Mouse (Mus musculus): ENCODE results near the gene Plekhf1.

The Plekhf1 gene

DNA sequence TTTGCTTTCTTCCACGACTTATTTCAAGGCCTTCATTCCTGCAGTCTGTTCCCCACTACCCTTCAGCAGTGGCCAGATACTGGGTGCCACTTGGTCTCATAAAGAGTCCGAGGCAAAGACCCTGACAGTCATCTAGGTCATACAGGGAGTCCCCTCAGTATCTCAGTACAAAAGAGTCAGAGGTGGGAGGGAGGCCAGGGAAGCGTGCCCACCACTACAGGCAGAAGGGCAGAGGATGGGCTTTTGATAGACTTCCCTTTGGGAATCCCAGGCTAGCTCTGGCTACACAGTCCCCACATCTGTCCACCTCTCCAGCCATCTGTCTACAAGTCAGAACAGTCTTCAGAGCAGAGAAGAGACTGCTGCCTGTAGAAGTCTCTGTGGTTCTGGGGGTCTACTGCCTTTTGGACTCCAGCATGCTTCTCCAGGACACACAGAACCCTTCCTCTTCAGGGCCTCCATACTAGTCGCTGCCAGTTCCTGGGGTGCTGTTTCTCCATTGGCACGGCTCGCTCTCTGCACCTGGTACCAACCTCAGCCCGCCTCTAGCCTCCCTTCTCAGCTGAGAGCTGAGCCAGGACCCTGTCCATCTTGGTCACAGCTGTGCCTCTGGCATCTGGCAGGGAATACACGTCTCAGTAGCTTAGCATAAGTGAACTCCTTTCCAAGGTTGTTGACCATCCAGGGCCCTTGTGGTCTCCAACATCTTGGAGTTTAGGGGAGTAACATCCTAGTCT lies 9.0 kb downstream of the Plekhf1 start:
- no peak for DNase-seq

DNA sequence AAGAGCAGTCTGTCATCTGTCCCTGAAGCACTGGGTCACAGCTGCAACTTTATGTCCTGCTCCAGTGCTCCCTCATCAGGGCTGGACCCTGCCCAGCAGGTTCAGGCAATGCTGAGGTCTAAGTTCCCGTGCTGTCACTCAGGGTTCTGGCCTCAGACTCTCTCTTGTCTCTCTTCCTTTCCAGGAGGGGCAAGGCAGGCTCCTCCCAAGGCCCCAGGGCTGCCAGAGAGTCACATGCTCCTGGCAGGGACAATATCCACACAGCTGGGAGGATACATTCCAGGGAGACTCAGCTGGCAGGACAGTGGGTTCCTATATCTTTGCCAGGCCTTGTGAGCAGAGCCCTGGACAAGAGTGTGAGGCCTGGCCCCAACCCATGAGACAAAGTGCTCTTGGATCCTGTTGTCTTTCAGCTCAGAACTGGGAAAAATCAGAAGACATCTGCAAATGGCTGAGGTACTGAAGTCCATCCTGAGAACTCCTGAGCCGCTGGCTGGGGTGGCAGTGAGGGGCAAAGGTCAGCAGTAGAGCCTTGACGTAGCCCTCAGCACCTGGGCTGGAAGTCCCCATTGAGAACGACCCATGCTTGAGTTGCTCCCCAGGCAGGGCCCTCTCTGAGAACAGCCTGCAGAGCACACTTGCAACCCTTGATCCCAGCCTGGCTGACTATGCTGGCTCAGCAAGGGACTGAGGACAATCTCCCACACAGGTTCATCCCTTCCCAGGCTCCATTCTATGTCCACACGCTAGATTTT lies 10.2 kb downstream of the Plekhf1 start:
- peak; percentile 76 to 81 for DNase-seq

DNA sequence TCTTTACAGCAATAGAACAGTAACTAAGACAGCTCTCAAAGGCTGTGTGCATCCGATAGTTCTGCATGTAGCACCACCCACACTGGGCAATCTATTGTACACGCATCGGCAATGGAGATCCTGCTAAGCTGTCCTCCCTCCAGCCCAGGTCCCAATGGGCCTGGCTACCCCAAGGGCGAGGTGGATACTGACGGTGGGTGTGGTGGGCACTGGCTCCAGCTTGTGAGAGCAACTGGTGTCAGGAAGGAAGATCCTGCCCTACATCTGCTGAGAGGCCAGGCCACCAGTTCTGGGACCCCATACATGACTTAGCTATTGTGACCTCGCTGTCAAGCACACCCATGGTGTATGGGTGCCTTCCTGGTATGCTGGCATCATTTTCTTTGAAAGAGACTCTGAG lies 12.1 kb downstream of the Plekhf1 start:
- DNase-seq = no peak

DNA sequence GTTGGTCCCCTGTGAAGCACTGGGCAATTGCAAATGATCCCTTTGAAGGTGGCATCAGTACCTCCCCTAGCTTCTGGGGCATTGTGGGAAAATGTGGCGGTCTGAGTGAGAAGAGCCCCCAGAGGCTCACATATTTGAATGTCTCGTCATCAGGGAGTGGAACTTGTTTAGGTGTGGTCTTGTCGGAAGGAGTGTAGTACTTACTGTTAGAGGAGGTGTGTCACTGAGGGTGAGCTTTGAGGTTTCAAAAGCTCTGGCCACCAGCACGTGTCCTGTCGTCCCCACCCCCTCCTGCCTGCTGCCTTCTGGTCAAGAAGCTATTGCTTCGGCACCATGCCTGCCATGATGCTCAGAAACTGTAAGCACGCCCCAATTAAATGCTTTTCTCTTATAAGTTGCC lies 12.5 kb downstream of the Plekhf1 start:
- DNase-seq = no peak

DNA sequence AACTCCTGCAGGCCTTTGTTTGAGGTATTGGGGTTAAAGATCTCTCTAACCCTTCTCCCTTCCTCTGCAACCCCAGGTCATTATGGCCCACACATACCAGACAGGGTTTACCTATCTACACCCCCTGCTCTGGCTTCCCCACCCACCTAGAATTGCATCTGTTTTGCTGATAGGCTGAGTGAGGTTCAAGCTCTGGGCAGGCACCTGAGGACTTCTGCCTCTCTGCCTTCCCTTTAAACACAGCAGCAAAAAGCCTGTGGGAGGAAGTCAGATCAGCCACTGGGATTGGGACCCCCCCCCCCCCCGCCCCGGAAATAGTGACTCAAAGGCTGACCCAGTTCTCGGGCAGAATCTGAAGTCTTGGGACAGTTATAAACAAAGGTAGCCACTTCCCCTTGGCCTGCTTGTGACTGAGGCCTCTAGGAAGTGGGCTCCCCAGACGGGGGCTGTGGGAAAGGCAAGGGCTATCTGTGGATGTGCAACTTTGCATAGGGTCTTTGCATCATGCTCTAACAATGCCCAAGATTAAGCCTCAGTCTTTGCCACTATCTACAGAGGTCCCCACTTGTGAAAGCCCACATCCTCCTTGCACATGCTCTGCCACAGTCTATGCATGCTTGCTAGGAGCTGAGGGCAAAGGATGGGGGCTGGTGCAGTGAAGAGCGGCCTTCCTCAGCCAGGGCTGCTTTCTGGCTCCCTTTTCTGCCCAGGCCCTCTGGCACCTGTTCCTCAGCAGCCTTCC lies 13.2 kb downstream of the Plekhf1 start:
- DNase-seq = no peak

DNA sequence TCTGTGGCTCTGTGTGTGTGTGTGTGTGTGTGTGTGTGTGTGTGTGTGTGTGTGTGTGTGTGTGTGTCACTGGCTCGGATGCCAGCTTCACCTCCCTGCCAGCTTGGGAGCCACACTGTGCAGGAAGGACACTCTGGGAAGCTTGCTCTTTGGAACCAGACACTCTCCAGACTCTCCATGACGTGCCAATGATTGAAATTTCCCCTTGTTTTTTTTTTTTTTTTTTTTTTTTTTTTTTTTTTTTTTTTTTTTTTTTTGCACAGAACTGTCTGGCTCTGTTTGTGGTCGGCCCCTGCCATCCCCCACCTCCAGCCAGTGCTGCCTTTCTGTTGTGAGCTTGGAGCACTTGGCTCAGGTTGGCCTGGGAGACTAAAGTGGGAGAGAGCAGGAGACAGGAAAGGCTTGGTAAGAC lies 15.2 kb downstream of the Plekhf1 start:
- no peak for DNase-seq

DNA sequence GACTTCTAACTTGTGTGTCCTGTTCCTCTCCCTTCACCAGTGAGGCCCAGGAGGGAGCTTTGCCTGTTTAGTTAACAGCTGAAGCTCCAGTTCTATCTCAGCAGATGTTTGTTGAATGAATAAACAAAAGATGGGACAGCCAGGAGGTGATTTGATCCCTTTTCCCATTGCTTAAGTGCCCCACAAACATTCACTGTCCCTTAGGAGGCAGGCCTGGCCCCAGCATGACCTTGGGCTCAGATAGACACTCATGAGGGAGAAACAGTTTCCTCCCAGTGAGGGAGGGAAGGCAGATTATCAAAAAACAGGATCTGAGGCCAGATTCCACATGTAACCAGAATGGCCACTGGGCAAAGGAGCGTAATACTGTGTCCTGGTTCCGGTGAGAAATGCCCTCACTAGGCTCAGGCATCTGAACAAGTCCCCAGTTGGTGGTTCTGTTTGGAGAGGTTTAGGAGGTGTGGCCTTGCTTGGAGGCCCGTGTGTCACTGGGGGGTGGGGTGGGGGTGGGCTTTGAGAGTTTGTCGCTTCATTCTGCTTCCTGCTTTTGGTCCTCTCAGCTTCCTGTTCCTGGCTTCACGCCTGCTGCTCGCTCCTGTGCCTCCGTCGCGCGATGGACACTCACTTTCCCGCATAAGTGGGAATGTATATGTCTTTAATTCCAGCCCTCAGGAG lies 18.2 kb downstream of the Plekhf1 start:
- DNase-seq = no peak

DNA sequence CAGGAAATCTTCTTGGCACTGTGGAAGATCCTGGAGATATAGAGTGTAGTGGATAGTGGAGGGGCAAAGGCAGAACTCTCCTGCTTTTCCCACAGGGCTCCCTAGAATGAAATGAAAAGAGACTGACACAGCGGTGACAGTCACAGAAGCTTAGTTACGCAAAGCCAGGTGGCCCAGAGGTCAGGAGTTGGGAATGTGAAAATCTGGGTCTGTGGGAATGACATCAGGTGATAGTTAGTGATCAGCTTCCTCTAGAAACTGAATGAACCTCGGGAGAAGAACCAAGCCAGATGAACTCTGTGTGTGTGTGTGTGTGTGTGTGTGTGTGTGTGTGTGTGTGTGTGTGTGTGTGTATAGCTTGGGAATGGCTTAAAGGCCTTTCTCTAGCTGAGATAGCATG lies 18.8 kb downstream of the Plekhf1 start:
- no peak for DNase-seq

DNA sequence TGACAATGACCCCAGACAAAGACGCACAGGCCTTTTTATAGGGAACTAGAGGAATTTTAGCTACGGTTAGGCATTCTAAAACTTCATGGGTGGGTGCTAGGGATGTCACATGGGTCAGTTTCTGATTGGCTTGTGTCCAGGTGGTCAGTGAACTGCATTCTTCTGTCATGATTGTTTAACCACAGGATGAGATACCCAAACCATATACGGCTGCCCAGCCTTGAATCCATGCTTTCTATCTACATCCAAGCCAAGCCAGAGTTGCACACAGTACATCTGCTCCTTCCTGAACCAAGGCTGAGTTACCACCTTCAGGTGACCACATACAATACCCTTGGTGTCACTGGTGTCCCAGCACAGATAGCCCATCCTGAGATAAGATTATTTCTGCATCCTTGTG lies 21.3 kb downstream of the Plekhf1 start:
- no peak for DNase-seq

DNA sequence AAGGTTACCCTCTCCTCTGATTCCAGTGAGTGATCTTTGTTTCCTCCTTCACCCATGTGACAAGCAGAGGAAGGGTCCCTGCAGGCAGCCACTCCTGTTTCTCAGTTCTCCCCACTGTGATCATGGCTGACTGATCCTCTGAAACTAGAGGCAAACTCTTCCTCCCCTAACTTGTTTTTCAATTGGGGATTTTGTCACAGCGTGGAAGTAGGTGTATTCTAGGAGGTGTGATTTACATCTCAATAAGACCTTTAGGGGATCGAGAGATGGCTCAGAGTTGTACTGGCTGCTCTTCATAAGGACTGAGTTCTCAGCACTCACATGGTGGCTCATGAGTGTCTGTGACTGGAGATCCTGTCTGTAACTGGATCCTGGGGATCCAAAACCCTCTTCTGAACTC lies 22.0 kb downstream of the Plekhf1 start:
- no peak for DNase-seq

DNA sequence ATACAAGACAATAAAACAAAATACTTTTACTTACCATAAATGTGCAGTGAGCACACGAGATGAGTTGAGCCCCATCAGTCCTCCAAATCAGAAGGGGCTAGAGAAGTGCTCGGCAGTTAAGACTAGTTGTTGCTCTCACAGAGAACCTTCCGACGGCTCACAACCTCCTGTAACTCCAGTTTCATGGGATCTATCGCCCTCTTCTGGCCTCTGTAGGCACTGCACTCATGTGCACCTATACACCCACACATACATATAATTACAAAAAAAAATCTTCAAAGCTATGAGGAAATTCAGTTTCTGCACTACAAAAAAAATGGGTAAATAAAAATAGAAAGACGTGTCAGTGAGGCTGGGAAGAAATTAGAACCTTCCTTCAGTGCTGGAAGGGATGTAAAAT lies 23.5 kb downstream of the Plekhf1 start:
- DNase-seq = no peak

DNA sequence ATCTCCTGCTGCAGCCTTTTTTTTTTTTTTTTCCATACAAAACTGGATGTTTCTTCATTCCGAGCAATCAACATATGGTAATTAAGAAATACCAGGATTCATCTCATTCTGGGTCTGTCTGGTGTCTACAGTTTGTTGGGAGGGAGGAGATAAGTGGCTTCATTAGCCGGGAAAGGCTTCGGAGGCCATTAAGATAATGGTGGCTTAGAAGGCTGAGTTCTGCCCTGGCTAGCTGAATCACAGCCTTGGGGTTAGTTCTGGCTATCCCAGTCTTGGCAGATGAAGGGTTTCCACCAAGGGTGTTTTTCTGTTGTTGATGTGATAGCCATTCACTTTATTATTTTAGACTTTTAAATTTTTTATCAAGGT lies 26.5 kb downstream of the Plekhf1 start:
- DNase-seq = no peak

DNA sequence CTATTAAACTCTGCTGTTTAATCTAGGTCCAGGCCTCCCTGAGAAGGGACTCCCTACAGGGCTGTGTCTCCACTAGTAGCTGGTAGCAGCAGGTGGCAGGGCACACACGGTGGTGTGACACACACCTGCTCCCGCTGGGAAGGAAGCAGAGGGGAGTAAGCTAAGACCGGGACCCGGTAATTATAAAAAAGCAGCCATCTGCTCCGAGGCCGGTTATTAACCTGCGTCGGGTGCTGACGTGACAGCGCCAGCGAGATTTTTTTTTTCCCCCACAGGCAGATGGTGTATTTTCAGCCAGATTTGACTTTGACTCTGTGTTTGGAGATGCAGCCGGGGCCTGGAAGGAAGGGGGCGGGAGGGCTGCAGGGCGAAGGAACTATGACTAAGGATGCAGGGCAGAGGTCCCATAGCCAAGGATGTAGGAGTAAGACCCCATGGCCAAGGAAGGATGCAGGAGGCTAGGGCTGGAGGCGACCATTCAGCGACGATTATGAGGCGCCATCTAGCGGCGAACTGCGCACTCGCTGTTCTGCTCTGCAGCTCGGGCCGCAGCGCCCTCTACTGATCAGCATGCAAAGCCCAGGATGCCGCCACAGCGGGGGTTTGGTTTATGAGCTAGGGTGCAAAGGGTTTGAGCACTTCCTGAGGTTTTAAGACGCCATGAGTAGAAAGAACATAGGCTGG lies 27.1 kb downstream of the Plekhf1 start:
- peak; percentile 73 to 81 for DNase-seq

DNA sequence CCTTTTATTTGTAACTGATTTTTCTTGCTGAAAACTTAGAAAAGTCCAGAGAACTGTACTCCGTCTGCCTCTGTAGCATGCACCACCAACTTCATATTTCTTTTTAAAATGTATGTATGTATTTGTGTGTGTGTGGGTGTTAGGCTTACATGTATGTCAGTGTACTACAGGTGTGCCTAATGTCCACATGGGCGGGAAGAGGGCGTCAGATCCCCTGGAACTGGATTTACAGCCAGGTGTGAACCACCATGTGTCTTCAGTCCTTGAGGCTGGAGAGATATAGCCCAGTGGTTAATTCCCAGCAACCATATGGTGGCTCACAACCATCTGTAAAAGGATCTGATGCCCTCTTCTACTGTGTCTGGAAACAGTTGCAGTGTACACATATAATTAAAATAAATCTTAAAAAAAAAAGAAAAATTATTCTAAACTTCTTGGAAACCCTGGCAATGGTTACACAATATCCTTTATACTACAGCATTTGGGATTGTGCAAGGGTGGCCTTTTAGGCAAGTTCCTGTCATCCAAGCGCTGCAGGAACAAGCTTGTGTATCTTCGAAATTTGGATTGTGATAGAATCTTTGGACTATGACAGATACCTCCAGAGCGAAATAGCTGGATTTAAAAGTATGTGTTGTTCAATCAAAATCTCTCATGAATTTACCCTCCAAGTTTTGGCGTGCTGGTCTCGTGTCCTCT lies 27.8 kb downstream of the Plekhf1 start:
- no peak for DNase-seq

DNA sequence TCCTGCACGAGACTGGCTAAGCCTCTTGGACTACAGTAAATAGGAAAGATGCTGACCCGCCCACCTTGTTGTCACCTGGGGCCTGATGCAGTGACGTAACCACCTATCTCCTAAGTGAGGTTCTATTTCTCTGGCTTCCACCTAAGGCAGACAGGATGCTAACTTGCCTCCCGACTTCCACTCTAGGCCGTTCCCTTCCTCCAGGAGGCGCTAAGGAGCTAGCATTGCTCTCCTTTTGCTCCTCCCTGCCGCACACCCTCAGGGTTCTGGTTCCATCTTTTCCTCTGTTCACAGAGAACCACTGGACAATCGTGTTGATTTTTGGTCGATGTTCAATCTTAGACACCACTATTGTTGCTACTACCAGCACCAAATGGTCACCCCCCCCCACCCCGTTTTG lies 36.2 kb downstream of the Plekhf1 start:
- no peak for DNase-seq

DNA sequence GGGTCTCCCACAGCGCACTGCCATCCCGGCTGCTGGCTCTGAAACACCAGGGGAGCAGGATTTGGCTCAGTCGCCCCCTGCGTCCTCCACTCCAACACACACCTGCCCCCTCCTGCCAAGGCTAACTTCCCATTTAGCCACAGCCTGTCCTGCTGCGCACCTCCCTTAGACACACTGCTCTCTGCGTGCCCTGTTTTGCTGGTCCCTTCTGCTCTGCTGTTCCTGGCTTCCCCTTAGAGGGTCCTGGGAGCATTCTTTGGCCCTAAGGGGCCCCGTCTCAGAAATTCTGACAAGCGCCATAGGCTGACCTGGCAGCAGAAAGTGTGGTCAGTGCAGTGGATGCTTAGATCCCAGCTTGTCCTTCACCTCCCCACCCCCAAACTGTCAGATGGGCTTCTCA lies 36.7 kb downstream of the Plekhf1 start:
- DNase-seq = no peak

DNA sequence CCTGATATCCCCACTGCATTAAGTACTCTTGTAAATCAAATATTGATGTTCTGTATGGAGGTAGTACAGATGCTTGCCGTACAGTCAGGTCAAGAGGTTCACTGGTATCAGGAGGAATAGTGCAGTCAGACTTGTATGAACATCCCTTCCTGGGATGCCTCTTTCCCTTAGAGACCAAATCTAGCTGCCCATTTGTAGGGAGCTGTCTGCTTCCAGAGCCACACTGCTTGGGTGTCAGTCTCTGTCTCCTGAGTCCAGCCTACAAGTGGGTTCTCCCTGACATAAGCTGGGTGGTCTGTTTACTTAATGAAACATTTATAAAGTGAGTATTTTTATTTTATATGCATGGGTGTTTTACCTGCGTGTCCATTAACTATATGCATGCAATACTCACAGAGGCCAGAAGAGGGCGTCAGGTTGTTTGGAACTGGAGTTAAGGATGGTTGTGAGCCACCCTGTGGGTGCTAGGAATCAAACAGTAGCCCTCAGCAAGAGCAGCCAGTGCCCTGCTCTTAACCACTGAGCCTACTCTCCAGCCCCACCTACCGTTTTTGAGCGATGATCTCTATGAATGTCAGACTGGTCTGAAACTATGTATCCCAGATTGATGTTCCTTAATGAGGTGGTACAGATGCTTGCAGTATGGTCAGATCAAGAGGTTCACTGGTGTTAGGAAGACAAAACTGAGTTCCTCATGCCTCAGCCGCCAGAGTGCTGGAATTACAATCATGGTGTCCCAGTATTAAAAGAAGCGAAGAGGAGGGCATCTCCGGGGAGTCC lies 37.6 kb downstream of the Plekhf1 start:
- DNase-seq = no peak

DNA sequence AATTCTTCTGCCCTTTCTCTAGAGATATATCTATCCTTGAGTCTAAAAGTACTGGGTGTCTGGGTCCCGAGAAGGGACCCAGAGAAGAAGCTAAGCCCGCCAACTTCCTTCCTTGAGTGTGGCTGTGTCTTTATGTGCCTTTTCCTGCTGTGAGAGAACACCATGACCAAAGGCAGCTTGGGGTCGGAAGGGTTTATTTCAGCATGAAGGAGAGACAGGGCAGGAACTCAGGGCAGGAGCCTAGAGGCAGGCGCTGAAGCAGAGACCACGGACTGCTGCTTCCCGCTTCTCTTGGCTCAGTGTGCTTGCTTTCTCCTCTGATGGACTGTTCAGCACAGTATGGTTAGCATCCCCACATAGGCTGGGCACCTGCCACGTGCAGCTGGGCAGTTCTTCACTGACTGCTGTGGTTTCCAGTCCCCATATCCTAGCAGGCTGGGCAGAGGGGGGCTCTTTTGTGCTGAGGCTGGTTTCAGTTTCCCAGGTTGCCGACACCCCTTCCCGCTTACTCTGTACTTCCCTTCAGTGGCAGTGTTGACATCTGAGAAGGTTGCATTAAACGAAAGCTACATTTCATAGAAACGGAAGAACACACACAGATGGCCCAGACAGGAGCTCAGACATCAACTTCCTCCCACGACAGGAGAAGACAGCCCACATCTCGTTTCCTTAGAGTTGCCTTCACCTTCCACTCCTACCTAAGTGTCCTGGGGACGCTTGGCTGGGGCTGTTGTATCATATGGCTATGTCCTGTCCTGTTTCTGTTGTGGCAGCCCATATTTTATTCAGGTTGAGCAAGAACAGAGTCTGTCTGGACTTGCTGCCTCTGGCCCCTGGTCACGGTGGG lies 38.5 kb downstream of the Plekhf1 start:
- DNase-seq = peak; percentile 42 to 47

DNA sequence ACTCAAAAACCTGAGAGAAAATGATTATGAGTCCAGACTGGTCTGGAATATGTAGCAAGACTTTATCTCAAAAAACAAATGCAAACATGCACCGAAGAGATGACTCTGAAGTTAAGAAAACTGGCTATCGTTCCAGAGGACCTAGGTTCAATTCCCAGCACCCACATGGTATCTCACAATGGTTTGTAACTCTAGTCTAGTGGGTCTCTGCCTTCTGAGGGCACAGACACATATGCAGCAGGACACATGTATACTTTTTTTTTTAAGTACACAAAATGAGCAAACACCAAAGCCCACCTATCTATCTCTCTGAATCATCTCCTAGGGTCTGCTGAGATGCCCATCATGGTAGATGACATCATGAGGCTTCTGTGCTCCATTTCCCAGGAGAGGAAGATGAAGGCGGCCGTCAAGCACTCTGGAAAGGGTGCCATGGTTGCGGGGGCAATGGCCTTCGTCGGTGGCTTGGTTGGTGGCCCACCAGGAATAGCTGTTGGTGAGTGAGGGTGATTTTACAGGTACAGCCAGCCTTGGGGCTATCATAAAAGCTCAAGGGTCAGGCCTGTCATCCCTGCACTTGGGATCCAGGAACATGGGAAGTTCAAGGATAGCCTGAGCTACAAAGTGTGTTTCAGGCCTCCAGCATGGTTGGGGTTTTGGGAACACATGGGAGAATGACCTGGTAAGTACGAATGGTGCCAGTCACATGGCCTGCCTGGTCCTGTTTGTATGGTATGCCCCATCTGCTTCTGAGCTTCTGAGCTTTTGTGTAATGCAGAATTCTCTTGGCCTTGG lies 39.3 kb downstream of the Plekhf1 start:
- no peak for DNase-seq
